Mouse (Mus musculus) left cerebral cortex, postnatal 4 days (tissue): Measurements from ENCODE around the gene Slc9b2. TPM values are rescaled to one million over a fixed set of nuclear protein-coding genes. Genes with fewer than 3 reads are reported as not detected.

Experiments used
- total RNA-seq, 2 experiments: library from RNA; stranded (reverse); gene quantifications; 2 replicates each; pipeline ENCODE4 v1.2.3; 2021

Slc9b2 gene
- total RNA-seq, 2 experiments from 2014 or later: 6.9 to 7.0 TPM

Other genes with a start within 250 kb of the Slc9b2 start
- 1 to 10 TPM; 4.6 to 6.8 TPM for gene Cenpe, start 95.2 kb upstream of the Slc9b2 start, total RNA-seq
- 1 to 10 TPM; 1.6 to 2.2 TPM for gene Bdh2, start 26.5 kb upstream of the Slc9b2 start, total RNA-seq
- 1 to 10 TPM in 1 of 2 experiments, under 1 TPM in 1; 0.40 to 1.5 TPM for gene Slc9b1, start 40.3 kb downstream of the Slc9b2 start, total RNA-seq
- gene Cisd2, start 116.2 kb downstream of the Slc9b2 start, total RNA-seq: 10 to 100 TPM; 31.8 to 33.4 TPM
- gene Ube2d3, start 130.4 kb downstream of the Slc9b2 start, total RNA-seq: 100 to 1,000 TPM; 250 to 270 TPM
- gene Manba, start 177.9 kb downstream of the Slc9b2 start, total RNA-seq: 1 to 10 TPM; 4.9 to 5.6 TPM